Mouse (Mus musculus) midbrain, embryonic 13.5 days (tissue): Measurements from ENCODE around the gene Gprc5b. TPM values are rescaled to one million over a fixed set of nuclear protein-coding genes. Genes with fewer than 3 reads are reported as not detected.

Experiments
- ATAC-seq: fragments of 200-750 bp; cut with Nextera tagmentation; 2 replicates; pipeline ENCODE4 v1.8.0; 2017; ENCODE audit warnings: mild to moderate bottlenecking, moderate TSS enrichment, moderate library complexity
- H3K27ac ChIP-seq: fragments of 300-500 bp; sonication (generic); 2 replicates; pipeline ENCODE4 v1.5.1; 2015; ENCODE audit warnings: inconsistent platforms, mild to moderate bottlenecking, moderate library complexity
- H3K27me3 ChIP-seq: fragments of 300-500 bp; sonication (generic); 2 replicates; pipeline ENCODE4 v1.6.1; 2015; ENCODE audit warnings: mild to moderate bottlenecking, inconsistent platforms
- H3K36me3 ChIP-seq: fragments of 300-500 bp; sonication (generic); 2 replicates; pipeline ENCODE4 v1.6.1; 2015; ENCODE audit warnings: mild to moderate bottlenecking, inconsistent platforms
- H3K4me1 ChIP-seq: fragments of 300-500 bp; sonication (generic); replicated peaks from 2 replicates; pipeline ENCODE4 v1.6.1; 2015; ENCODE audit warnings: inconsistent platforms
- H3K4me2 ChIP-seq: fragments of 300-500 bp; sonication (generic); replicated peaks from 2 replicates; pipeline ENCODE4 v1.6.1; 2015; ENCODE audit warnings: moderate library complexity, mild to moderate bottlenecking, inconsistent platforms
- H3K4me3 ChIP-seq: fragments of 300-500 bp; sonication (generic); replicated peaks from 2 replicates; pipeline ENCODE4 v1.5.1; 2015; ENCODE audit warnings: mild to moderate bottlenecking, inconsistent platforms
- H3K9ac ChIP-seq: fragments of 300-500 bp; sonication (generic); replicated peaks from 2 replicates; pipeline ENCODE4 v1.6.1; 2015; ENCODE audit warnings: mild to moderate bottlenecking, inconsistent platforms
- H3K9me3 ChIP-seq: fragments of 300-500 bp; sonication (generic); 2 replicates; pipeline ENCODE4 v1.6.1; 2016; ENCODE audit warnings: mild to moderate bottlenecking, inconsistent platforms
- WGBS: fragments of 180-500 bp; shearing (Covaris S2); methylation state at CpG from one replicate; pipeline ENCODE4 v1.1.7; 2015; 5-methylcytosine and 5-hydroxymethylcytosine counted together
- polyA plus RNA-seq: library from polyadenylated mRNA; unstranded; fragments of >200 nt; fragmentation: Nextera tagmentation; extraction: Ambion mirVana; gene quantifications from 2 replicates; pipeline ENCODE4 v1.2.1, GENCODE M21; 2015

Gprc5b gene
- polyA plus RNA-seq, 1 experiment from 2014 or later = 7.6 TPM

- H3K9ac ChIP-seq = no peak overlapping the region
- no peaks in the 10 kb centered on the region for H3K9me3 ChIP-seq
- H3K4me1 ChIP-seq = peaks cover under 1% of the 10 kb centered on the region; the same call in 1 of the 2 replicates
- ATAC-seq = no peak
- no peak overlapping the region for H3K4me2 ChIP-seq
- no peak overlapping the region for H3K27ac ChIP-seq
- 81% methylated on average over 3 of the region's 3 CpGs for WGBS
- H3K27me3 ChIP-seq = no peaks in the 10 kb centered on the region
- H3K4me3 ChIP-seq = no peak overlapping the region
- no peaks in the 10 kb centered on the region for H3K36me3 ChIP-seq
Measured at GRCm38 (mm10) chr7:118942297-118942696, 52.7 kb downstream of the Gprc5b start.

- WGBS = 74% methylated on average over 11 of the region's 11 CpGs
- no peaks in the 10 kb centered on the region for H3K9me3 ChIP-seq
- no peak overlapping the region for H3K9ac ChIP-seq
- no peak overlapping the region for H3K4me3 ChIP-seq
- H3K4me1 ChIP-seq = peaks cover 11% of the 10 kb centered on the region
- no peaks in the 10 kb centered on the region for H3K36me3 ChIP-seq
- H3K4me2 ChIP-seq = no peak overlapping the region
- no peak for ATAC-seq
- no peak overlapping the region for H3K27ac ChIP-seq
- H3K27me3 ChIP-seq = no peaks in the 10 kb centered on the region
Measured at GRCm38 (mm10) chr7:118937469-118938387, 57.3 kb downstream of the Gprc5b start.

- peak; percentile 48; the same call in 1 of the 2 replicates for ATAC-seq
- Histone ChIP-seq H3K4me1 (peaks cover 11% of the 10 kb centered on the region), H3K4me3 (no peak overlapping the region), H3K9me3 (no peaks in the 10 kb centered on the region), H3K36me3 (no peaks in the 10 kb centered on the region), H3K4me2 (no peak overlapping the region), H3K27me3 (no peaks in the 10 kb centered on the region), H3K27ac (no peak overlapping the region), H3K9ac (no peak overlapping the region)
- 0% methylated on average over 4 of the region's 4 CpGs for WGBS
Measured at GRCm38 (mm10) chr7:118936844-118937243, 58.2 kb downstream of the Gprc5b start.

- Histone ChIP-seq H3K4me2 (no peak overlapping the region), H3K27me3 (no peaks in the 10 kb centered on the region), H3K4me1 (peaks cover 11% of the 10 kb centered on the region), H3K9me3 (no peaks in the 10 kb centered on the region), H3K4me3 (no peak overlapping the region), H3K27ac (no peak overlapping the region), H3K9ac (no peak overlapping the region), H3K36me3 (no peaks in the 10 kb centered on the region)
- 73% methylated on average over 2 of the region's 2 CpGs for WGBS
- no peak for ATAC-seq
Measured at GRCm38 (mm10) chr7:118935306-118935705, 59.7 kb downstream of the Gprc5b start.

GRCm38 (mm10) chr7:118931502-118932395 lies 63.3 kb downstream of the Gprc5b start:
- ATAC-seq = no peak
- H3K36me3 ChIP-seq = no peaks in the 10 kb centered on the region
- WGBS = 81% methylated on average over 17 of the region's 17 CpGs
- no peak overlapping the region for H3K4me3 ChIP-seq
- no peak overlapping the region for H3K4me2 ChIP-seq
- H3K9ac ChIP-seq = no peak overlapping the region
- H3K9me3 ChIP-seq = no peaks in the 10 kb centered on the region
- H3K4me1 ChIP-seq = peaks cover 8% of the 10 kb centered on the region
- no peak overlapping the region for H3K27ac ChIP-seq
- no peaks in the 10 kb centered on the region for H3K27me3 ChIP-seq

- H3K27me3 ChIP-seq = no peaks in the 10 kb centered on the region
- H3K9ac ChIP-seq = no peak overlapping the region
- no peak overlapping the region for H3K4me3 ChIP-seq
- 52% methylated on average over 16 of the region's 16 CpGs for WGBS
- peaks cover 7% of the 10 kb centered on the region; the same call in 1 of the 2 replicates for H3K4me1 ChIP-seq
- no peaks in the 10 kb centered on the region for H3K9me3 ChIP-seq
- no peaks in the 10 kb centered on the region for H3K36me3 ChIP-seq
- no peak for ATAC-seq
- no peak overlapping the region for H3K4me2 ChIP-seq
- no peak overlapping the region for H3K27ac ChIP-seq
Measured at GRCm38 (mm10) chr7:118929601-118930311, 65.3 kb downstream of the Gprc5b start.

GRCm38 (mm10) chr7:118928916-118929315 lies 66.1 kb downstream of the Gprc5b start:
- 70% methylated on average over 8 of the region's 8 CpGs for WGBS
- no peak for ATAC-seq
- no peaks in the 10 kb centered on the region for H3K36me3 ChIP-seq
- no peak overlapping the region for H3K4me2 ChIP-seq
- no peaks in the 10 kb centered on the region for H3K9me3 ChIP-seq
- H3K4me3 ChIP-seq = no peak overlapping the region
- no peak overlapping the region for H3K9ac ChIP-seq
- no peaks in the 10 kb centered on the region for H3K27me3 ChIP-seq
- no peak overlapping the region for H3K27ac ChIP-seq
- peaks cover 7% of the 10 kb centered on the region; the same call in 1 of the 2 replicates for H3K4me1 ChIP-seq

- ATAC-seq = no peak
- Histone ChIP-seq H3K4me2 (no peak overlapping the region), H3K27me3 (no peaks in the 10 kb centered on the region), H3K4me3 (no peak overlapping the region), H3K9ac (no peak overlapping the region), H3K4me1 (peaks cover 7% of the 10 kb centered on the region; the same call in 1 of the 2 replicates), H3K9me3 (no peaks in the 10 kb centered on the region), H3K27ac (no peak overlapping the region), H3K36me3 (no peaks in the 10 kb centered on the region)
- WGBS = 92% methylated on average over 3 of the region's 3 CpGs
Measured at GRCm38 (mm10) chr7:118928316-118928715, 66.7 kb downstream of the Gprc5b start.

GRCm38 (mm10) chr7:118927279-118927678 lies 67.7 kb downstream of the Gprc5b start:
- no peak overlapping the region for H3K27ac ChIP-seq
- no peaks in the 10 kb centered on the region for H3K9me3 ChIP-seq
- H3K4me1 ChIP-seq = peaks cover 7% of the 10 kb centered on the region; the same call in 1 of the 2 replicates
- WGBS = 93% methylated on average over 2 of the region's 2 CpGs
- H3K27me3 ChIP-seq = no peaks in the 10 kb centered on the region
- no peak overlapping the region for H3K4me3 ChIP-seq
- no peak overlapping the region for H3K4me2 ChIP-seq
- H3K9ac ChIP-seq = no peak overlapping the region
- H3K36me3 ChIP-seq = no peaks in the 10 kb centered on the region
- no peak for ATAC-seq

GRCm38 (mm10) chr7:118926516-118927260 lies 68.3 kb downstream of the Gprc5b start:
- ATAC-seq = no peak
- WGBS = 88% methylated on average over 6 of the region's 6 CpGs
- no peak overlapping the region for H3K4me3 ChIP-seq
- H3K27ac ChIP-seq = no peak overlapping the region
- peaks cover 7% of the 10 kb centered on the region; the same call in 1 of the 2 replicates for H3K4me1 ChIP-seq
- no peak overlapping the region for H3K4me2 ChIP-seq
- H3K9me3 ChIP-seq = no peaks in the 10 kb centered on the region
- H3K36me3 ChIP-seq = no peaks in the 10 kb centered on the region
- no peaks in the 10 kb centered on the region for H3K27me3 ChIP-seq
- no peak overlapping the region for H3K9ac ChIP-seq

GRCm38 (mm10) chr7:118925547-118925946 lies 69.5 kb downstream of the Gprc5b start:
- H3K27ac ChIP-seq = no peak overlapping the region
- no peak overlapping the region for H3K9ac ChIP-seq
- no peak for ATAC-seq
- 88% methylated on average over 3 of the region's 3 CpGs for WGBS
- no peaks in the 10 kb centered on the region for H3K9me3 ChIP-seq
- peaks cover 7% of the 10 kb centered on the region; the same call in 1 of the 2 replicates for H3K4me1 ChIP-seq
- H3K4me2 ChIP-seq = no peak overlapping the region
- no peaks in the 10 kb centered on the region for H3K27me3 ChIP-seq
- H3K36me3 ChIP-seq = no peaks in the 10 kb centered on the region
- no peak overlapping the region for H3K4me3 ChIP-seq
